Comparison of ENCODE assay signal across 8 mouse cellular contexts in the genomic region with DNA sequence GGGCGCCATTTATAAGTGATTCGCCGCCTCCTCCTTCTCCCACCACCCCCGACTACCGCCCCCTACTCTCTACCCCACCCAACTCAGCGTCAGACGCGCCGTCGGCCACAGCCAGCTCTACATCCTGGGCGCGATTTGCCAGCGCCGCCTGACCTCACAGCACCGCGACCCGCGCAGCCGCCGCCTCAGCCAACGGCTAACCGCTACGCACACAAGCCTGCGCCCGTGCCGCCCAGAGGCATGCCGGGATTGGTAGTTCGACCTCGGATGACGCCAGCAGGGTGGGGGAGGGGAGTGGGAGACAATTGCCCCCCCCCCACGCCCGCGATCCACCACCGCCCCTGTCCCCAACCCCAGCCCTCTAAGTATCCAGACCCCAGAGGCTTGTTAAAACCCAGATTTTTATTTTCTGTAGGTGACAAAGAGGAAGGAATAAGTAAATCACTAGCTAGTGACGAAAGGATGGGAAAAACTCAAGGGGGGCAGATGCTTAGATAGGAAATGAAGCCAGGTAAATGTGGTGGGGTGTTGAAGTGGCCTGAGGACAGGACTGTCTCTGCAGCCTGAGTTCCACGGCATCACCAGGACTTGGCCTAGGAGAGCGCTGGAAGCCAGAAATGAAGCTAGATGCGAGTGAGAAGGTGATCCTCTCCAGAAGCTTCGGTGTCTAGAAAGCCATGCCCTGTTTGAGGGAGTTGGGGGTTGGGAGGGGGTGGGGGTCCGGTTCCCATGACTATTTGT. TPM values are rescaled to one million over a fixed set of nuclear protein-coding genes. Genes with fewer than 3 reads are reported as not detected.
A peak's percentile ranks its signal among the peaks of the same experiment; 100 is the strongest.
DNase-seq lines count a peak whose midpoint lies in the region; ATAC-seq lines count a peak whose summit lies in the region.

A gene (minus strand): TSS at position 208 of the 741 bp plus-strand sequence.

- H3K36me3 ChIP-seq in hindbrain, embryonic 12.5 days, result no peaks in the 10 kb centered on the region

- H3K27ac ChIP-seq in hindbrain, embryonic 12.5 days, result peak within 1 kb of the TSS; percentile 99

- WGBS in hindbrain, embryonic 12.5 days, result 1% methylated on average over 40 of the region's 40 CpGs

- ATAC-seq in hindbrain, embryonic 12.5 days (ENCODE audit: low FRiP score), result peak; percentile 99

- peak within 1 kb of the TSS; percentile 96 for H3K9ac ChIP-seq in hindbrain, embryonic 12.5 days

- H3K4me1 ChIP-seq in hindbrain, embryonic 12.5 days, result peaks cover 14% of the 10 kb centered on the region

- H3K9me3 ChIP-seq in hindbrain, embryonic 12.5 days (replicated peaks), result no peaks in the 10 kb centered on the region

- H3K4me2 ChIP-seq in hindbrain, embryonic 12.5 days (replicated peaks), result peak within 1 kb of the TSS; percentile 91

- H3K4me3 ChIP-seq in hindbrain, embryonic 12.5 days, result peak within 1 kb of the TSS; percentile 89

- H3K27me3 ChIP-seq in hindbrain, embryonic 12.5 days, result no peaks in the 10 kb centered on the region

- DNase-seq in NIH3T3 (ENCODE audit: low read depth), result peak; percentile 97
- peak; percentile 98 to 99 for DNase-seq in cerebellum, postnatal 10 days
- peak; percentile 98 to 99 for DNase-seq in frontal cortex, postnatal 10 days (ENCODE audit: low spot score in 2 of 2)
- DNase-seq in layer of hippocampus, postnatal 25 days (ENCODE audit: extremely low spot score in 1 of 2, low spot score in 1 of 2), result peak; percentile 91 to 96
- DNase-seq in lung, postnatal 25 days (ENCODE audit: low spot score), result peak; percentile 98
- DNase-seq in retina, embryonic 14.5 days (ENCODE audit: low spot score), result peak; percentile 97
- DNase-seq in thymus, postnatal 4 days, result peak; percentile 97

RNA-seq across cellular contexts. Expression of the gene that starts here (rescaled TPM):
- 512 and 551 TPM in 2 replicates for polyA plus RNA-seq in hindbrain, embryonic 12.5 days (2016; fragmentation: Nextera tagmentation; extraction: Ambion mirVana)
- total RNA-seq in layer of hippocampus, postnatal 25 days (2021), result 100 to 1,000 TPM; 401 to 432 TPM

Comparison
In these comparisons a context has a peak if more than half of its experiments do, and no peak if none do; other contexts are left out.
1. Peak in every context shown above with its lines: DNase-seq, ATAC-seq, H3K4me3 ChIP-seq and H3K27ac ChIP-seq.